Mouse (Mus musculus) kidney, adult 2 months (tissue): ENCODE data around the gene Cdk1. TPM values are rescaled to one million over a fixed set of nuclear protein-coding genes. Genes with fewer than 3 reads are reported as not detected.

Source experiments
- DNase-seq: peaks from one replicate; pipeline ENCODE4 v3.0.0; 2021
- H3K27ac ChIP-seq: fragments of 200-500 bp; 2 replicates; pipeline ENCODE4 v1.5.1; 2012; ENCODE audit warnings: low read depth, low read length, control low read depth, inconsistent platforms; ENCODE audit not compliant: insufficient read depth
- H3K27me3 ChIP-seq: fragments of 200-500 bp; replicated peaks from 2 replicates; pipeline ENCODE4 v1.6.1; 2012; ENCODE audit warnings: mild to moderate bottlenecking, moderate library complexity, low read length, inconsistent platforms; ENCODE audit not compliant: control insufficient read depth, insufficient read depth
- H3K36me3 ChIP-seq: fragments of 200-500 bp; 2 replicates; pipeline ENCODE4 v1.6.1; 2012; ENCODE audit warnings: mild to moderate bottlenecking, moderate library complexity, low read length, inconsistent platforms; ENCODE audit not compliant: control insufficient read depth, insufficient read depth
- H3K4me1 ChIP-seq: fragments of 200-500 bp; 2 replicates; pipeline ENCODE4 v1.6.1; 2011; ENCODE audit warnings: low read length; ENCODE audit not compliant: control insufficient read depth, insufficient read depth
- H3K4me3 ChIP-seq: fragments of 200-500 bp; 2 replicates; pipeline ENCODE4 v1.5.1; 2011; ENCODE audit warnings: mild to moderate bottlenecking, low read depth, low read length, control low read depth; ENCODE audit not compliant: insufficient read depth
- CTCF ChIP-seq: fragments of 200-500 bp; conservative IDR thresholded peaks from 2 replicates; pipeline ENCODE4 v1.5.1; 2011; ENCODE audit warnings: low read depth, mild to moderate bottlenecking, control low read depth, low read length, moderate library complexity, mixed read lengths; ENCODE audit not compliant: insufficient read depth, insufficient read length
- POLR2A ChIP-seq: fragments of 200-500 bp; IDR thresholded peaks from one replicate; pipeline ENCODE4 v1.6.1; 2011; ENCODE audit warnings: low read depth, low read length, control low read depth
- WGBS: fragments of 180-500 bp; shearing (Covaris S2); methylation state at CpG from one replicate; pipeline ENCODE4 v1.1.7; 2018; 5-methylcytosine and 5-hydroxymethylcytosine counted together
- polyA plus RNA-seq: library from polyadenylated mRNA; depleted of rRNA; stranded (reverse); fragments of >200 nt; gene quantifications from 2 replicates; pipeline ENCODE4 v1.2.3, GENCODE M21; 2012; rRNA removed

The Cdk1 gene
- 1.7 and 2.6 TPM in 2 replicates for polyA plus RNA-seq

GRCm38 (mm10) chr10:69352212-69353085 lies at the start of gene Cdk1:
TSS of gene Cdk1 (minus strand) at chr10:69352938.
- Histone ChIP-seq H3K27me3 (no peaks in the 10 kb centered on the region), H3K27ac (no peak within 1 kb of the TSS), H3K4me1 (no peaks in the 10 kb centered on the region), H3K36me3 (no peaks in the 10 kb centered on the region), H3K4me3 (peak within 1 kb of the TSS; percentile 41)
- under 1% methylated on average over 51 of the region's 51 CpGs for WGBS
- TF ChIP-seq POLR2A (no peak), CTCF (no peak)
- DNase-seq = peak; percentile 98

DNA sequence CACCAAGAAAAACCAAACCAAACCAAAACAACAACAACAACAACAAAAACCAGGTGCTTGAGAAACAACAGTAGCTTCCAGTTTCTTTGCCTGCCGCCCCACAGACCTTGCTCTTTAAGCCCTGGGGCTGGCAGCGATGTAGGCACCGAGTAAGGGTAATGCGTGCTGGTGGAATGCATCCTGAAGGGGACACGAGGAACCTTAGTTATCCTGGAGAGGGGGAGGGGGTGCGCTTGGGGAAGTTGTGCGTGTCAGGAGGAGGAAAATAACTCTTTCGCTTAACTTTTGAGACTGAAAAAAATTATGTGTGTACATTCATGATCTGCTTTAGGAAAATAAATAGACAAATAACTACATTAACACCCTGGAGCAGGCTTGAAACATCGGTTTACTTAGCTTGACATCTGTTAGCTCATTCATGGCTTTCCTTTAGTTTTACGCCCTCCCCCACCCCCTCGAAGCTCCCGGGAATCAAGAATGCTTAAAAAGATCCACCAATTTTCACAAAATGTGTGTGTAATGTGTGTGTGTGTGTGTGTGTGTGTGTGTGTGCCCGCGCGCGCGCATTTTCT lies 47.2 kb upstream of the Cdk1 start:
- peak; percentile 25 for DNase-seq
- Histone ChIP-seq H3K27ac (peak overlapping the region; percentile 34; the same call in 1 of the 2 replicates), H3K27me3 (no peaks in the 10 kb centered on the region), H3K36me3 (no peaks in the 10 kb centered on the region), H3K4me1 (no peaks in the 10 kb centered on the region), H3K4me3 (peak overlapping the region; percentile 68)
- WGBS = 9% methylated on average over 17 of the region's 17 CpGs
- TF ChIP-seq CTCF (no peak), POLR2A (no peak)

DNA sequence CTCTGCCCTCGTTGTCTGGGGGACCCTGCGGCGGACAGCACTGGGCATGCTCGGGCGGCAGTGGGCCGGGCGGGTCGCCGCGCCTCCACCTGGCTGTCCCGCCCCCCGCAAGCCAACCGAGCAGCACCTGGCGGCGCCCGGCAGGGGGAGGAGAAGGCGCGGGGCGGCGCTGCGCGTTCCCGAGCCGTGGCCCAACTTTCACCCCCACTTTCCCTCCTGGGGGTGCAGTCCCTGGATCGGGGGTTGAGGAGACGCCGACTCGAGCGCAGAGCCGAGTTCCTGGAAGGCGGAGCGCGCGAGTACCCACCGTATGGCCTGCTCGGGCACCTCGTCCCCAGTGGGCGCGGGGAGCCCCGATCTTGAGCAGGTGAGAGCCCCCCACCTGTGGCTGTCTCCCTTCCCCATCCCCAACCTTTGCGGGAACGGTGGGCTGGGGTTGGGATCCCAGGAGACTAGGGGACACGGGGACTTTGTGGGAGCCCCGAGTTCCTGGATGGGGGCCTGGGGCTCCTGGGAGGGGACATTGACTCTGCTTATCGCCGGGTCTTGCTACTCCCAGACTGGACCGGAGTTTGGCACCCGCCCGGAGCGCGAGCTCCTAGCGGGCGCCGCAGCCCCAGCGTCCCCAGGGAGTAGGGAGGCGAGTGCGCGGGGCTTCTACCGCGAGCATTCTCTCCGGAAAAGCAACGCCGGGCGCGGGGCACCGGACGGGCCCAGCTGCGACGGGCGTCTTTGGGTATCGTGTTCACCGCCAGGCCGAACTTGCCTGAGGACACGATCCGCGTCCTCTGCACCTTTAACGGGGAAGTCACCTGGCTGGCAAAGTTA lies 46.2 kb upstream of the Cdk1 start, which contains the start of gene Ank3:
Ank3 (plus strand) TSS at position 11 of the 828 bp plus-strand sequence.
- peak; percentile 66 for DNase-seq
- Histone ChIP-seq H3K36me3 (no peaks in the 10 kb centered on the region), H3K27ac (peak within 1 kb of the TSS; percentile 63), H3K4me1 (no peaks in the 10 kb centered on the region), H3K27me3 (no peaks in the 10 kb centered on the region), H3K4me3 (peak within 1 kb of the TSS; percentile 68)
- under 1% methylated on average over 65 of the region's 77 CpGs for WGBS
- TF ChIP-seq POLR2A = no peak
- TF ChIP-seq CTCF = no peak

DNA sequence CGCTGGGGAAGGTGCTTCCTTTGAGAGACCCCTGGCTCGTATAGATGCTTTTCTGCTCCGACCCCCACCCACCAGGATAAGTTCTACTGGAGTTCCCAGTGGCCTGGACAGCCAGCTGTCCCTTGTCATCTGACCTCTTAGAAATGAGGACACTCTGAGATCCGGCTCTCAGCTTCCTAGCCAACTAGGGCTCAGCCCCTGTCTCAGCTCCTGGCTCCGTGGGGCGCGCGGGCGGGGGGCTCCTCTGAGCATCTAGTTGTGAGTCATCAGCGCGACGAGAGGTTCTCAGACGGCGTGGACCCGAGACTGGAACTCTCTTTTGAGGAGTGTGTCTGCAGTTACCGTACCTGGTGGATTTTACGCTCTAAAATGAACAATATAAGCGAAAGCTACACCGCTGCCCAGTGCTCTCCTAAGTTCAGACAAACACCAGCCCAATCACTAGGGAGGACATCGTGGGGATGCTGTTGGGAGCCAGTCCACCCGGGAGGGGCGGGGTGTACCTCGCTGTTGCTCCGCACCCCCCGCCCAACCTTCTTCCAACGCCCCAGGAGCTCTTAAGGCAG lies 45.5 kb upstream of the Cdk1 start:
- TF ChIP-seq CTCF = no peak
- no peak for TF ChIP-seq POLR2A
- no peaks in the 10 kb centered on the region for H3K27me3 ChIP-seq
- peak overlapping the region; percentile 68 for H3K4me3 ChIP-seq
- DNase-seq = peak; percentile 14
- WGBS = 2% methylated on average over 26 of the region's 26 CpGs
- H3K4me1 ChIP-seq = no peaks in the 10 kb centered on the region
- H3K27ac ChIP-seq = no peak overlapping the region
- H3K36me3 ChIP-seq = no peaks in the 10 kb centered on the region

GRCm38 (mm10) chr10:69389511-69389910 lies 36.8 kb upstream of the Cdk1 start:
- no peak overlapping the region for H3K27ac ChIP-seq
- no peaks in the 10 kb centered on the region for H3K27me3 ChIP-seq
- H3K4me1 ChIP-seq = no peaks in the 10 kb centered on the region
- no peak for DNase-seq
- H3K36me3 ChIP-seq = no peaks in the 10 kb centered on the region
- TF ChIP-seq CTCF = no peak
- TF ChIP-seq POLR2A = no peak
- H3K4me3 ChIP-seq = no peak overlapping the region
- WGBS = 90% methylated on average over 4 of the region's 4 CpGs

DNA sequence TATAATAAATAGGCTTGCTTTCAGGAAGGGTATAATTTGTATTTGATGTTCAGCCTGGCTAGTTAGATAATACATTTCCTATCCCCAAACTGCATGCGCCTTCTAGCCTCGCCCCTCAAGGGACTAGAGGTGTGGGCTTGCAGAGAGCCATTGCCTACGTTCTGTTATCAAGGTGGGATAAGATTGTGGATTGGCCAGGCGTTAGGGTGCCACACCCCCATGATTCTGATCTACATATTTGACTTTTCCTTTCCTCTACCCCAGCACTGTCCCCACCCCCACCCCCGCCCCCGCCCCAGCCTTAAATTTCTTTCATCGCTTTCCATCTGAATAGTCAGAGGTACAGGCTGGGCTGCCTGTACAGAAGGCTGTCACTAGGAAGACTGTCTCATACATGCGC lies 34.0 kb upstream of the Cdk1 start:
- DNase-seq = no peak
- WGBS = 80% methylated on average over 8 of the region's 8 CpGs
- no peaks in the 10 kb centered on the region for H3K36me3 ChIP-seq
- no peaks in the 10 kb centered on the region for H3K27me3 ChIP-seq
- H3K27ac ChIP-seq = no peak overlapping the region
- H3K4me3 ChIP-seq = no peak overlapping the region
- no peaks in the 10 kb centered on the region for H3K4me1 ChIP-seq
- TF ChIP-seq POLR2A = no peak
- no peak for TF ChIP-seq CTCF
